Mouse (Mus musculus): ENCODE measurements around the gene Pi4ka.

The Pi4ka gene

DNA sequence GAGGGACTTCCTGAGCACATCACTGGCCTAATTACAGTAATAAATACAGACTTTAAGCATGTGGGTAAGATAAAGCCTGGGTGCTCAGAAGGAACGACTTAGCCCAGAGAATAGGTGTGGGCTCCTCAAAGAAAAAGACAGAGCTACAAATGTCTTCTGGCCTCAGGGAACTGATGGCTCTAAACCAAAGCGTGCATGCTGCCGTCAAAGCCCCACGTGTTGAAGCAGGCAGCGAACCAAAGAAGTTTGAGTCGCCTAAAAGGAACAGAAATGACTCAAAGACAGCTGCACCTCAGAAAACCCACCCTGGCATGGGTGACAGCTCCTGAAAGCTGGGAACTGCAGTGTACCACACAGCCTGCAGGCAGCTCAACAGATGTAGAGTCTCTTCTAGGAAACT lies 134.3 kb downstream of the Pi4ka start:
- H3K27me3 ChIP-seq (ENCODE audit: control insufficient read depth, insufficient read depth, low read length, poor library complexity, severe bottlenecking), result no peaks in the 10 kb centered on the region
- no peak for DNase-seq (ENCODE audit: low read depth, low spot score)
- H3K36me3 ChIP-seq (ENCODE audit: control insufficient read depth, insufficient read depth, low read length, poor library complexity, severe bottlenecking), result no peaks in the 10 kb centered on the region

DNA sequence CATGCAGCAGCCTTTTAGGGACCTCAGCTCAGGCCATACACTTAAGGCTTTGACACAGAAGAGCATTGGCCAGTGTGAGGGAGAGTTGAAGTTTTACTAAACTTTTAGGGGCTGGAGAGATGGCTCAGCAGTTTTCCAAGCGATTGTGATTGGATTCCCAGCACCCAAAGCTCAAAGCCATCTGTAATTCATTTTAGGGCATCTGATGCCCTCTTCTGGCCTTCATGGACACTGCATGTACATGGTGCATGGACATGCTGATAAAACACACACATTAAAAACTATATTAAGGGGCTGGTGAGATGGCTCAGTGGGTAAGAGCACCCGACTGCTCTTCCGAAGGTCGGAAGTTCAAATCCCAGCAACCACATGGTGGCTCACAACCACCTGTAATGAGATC lies 135.0 kb downstream of the Pi4ka start:
- no peaks in the 10 kb centered on the region for H3K27me3 ChIP-seq (ENCODE audit: control insufficient read depth, insufficient read depth, low read length, poor library complexity, severe bottlenecking)

DNA sequence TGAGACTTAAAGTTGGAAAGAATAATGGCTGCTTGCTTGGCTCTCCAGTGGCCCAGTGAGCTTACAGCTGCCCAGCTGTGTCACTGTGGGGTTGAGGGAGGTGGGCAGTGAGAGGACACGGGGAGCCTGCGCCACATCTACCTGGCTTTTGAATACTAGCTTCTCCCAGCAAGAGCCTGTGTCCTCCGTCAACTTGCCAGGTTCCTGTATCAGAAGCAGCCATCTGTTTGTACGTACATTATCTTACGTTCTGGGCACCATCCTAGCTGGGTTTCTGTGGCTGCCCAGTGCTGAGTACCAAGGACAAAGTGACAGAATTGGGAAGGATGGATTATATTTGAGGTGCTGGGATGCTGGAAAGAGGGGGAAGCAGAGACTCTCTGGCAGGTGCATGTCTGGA lies 136.2 kb downstream of the Pi4ka start:
- no peaks in the 10 kb centered on the region for H3K27me3 ChIP-seq (ENCODE audit: control insufficient read depth, insufficient read depth, low read length, poor library complexity, severe bottlenecking)
- DNase-seq (ENCODE audit: low read depth, low spot score), result no peak
- no peaks in the 10 kb centered on the region for H3K36me3 ChIP-seq (ENCODE audit: control insufficient read depth, insufficient read depth, low read length, poor library complexity, severe bottlenecking)

More for the DNA sequence above, 135.0 kb downstream of the Pi4ka start:
- no peaks in the 10 kb centered on the region for H3K36me3 ChIP-seq (ENCODE audit: control insufficient read depth, insufficient read depth, low read length, poor library complexity, severe bottlenecking)
- peak; percentile 51 for DNase-seq (ENCODE audit: low read depth, low spot score)

DNA sequence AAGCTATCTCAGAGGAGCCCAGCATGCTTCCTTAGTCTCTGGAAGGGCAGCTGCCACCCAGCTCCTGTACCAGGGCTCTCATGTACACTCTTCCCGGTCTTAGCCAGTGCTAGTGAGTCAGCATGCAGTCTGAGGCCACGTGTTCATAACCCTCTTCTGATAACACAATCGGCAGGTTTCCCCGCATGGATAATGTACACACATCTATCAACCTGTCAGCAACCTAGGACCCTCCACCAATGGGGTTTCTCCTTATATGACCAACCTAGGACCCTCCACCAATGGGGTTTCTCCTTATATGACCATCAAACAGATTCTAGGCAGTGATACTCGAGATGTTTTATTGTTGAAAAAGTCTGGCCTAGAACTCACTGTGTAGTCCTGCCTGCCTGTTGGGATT lies 138.2 kb downstream of the Pi4ka start:
- no peak for DNase-seq (ENCODE audit: low read depth, low spot score)
- Histone ChIP-seq H3K27me3 (ENCODE audit: control insufficient read depth, insufficient read depth, low read length, poor library complexity, severe bottlenecking) (no peaks in the 10 kb centered on the region), H3K36me3 (ENCODE audit: control insufficient read depth, insufficient read depth, low read length, poor library complexity, severe bottlenecking) (no peaks in the 10 kb centered on the region)

DNA sequence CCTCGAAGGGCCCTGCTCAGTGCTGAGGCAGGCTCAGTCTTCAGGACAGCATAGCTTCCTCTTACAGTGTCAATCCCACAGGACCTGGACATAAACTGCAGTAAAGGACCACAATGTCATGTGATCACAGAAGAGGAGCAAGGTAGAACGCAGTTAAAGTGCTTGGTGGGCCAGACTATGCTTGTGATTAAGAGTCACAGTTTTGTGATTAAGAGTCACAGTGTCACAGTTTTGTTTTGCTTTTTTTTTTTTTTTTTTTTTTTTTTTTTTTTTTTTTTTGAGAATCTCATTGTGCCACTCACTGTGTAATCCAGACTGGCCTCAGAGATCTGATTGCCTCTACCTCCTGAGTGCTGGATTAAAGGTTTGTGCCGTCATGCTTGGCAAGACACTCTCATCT lies 140.0 kb downstream of the Pi4ka start:
- no peaks in the 10 kb centered on the region for H3K36me3 ChIP-seq (ENCODE audit: control insufficient read depth, insufficient read depth, low read length, poor library complexity, severe bottlenecking)
- no peak for DNase-seq (ENCODE audit: low read depth, low spot score)
- no peaks in the 10 kb centered on the region for H3K27me3 ChIP-seq (ENCODE audit: control insufficient read depth, insufficient read depth, low read length, poor library complexity, severe bottlenecking)

DNA sequence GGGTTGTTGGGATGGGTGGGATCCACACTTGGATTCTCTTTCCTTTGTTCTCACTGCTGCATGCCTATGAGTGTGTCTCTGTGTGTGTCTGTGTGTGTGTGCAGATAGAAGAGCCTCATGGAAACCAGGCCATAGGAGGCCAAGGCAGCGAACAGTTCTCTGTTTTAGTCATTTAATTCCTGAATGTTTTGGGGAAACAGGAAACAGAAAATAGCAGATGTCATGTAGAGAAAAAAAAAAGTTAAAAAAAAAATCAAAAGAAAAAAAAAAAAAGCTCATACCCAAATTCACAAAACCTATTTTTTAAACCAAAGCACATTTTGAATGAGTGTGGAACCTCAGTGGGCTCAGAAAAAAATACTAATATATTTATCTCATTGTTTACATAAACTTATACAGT lies 144.8 kb downstream of the Pi4ka start:
- Histone ChIP-seq H3K27me3 (ENCODE audit: control insufficient read depth, insufficient read depth, low read length, poor library complexity, severe bottlenecking) (no peaks in the 10 kb centered on the region), H3K36me3 (ENCODE audit: control insufficient read depth, insufficient read depth, low read length, poor library complexity, severe bottlenecking) (no peaks in the 10 kb centered on the region)
- DNase-seq (ENCODE audit: low read depth, low spot score), result no peak

DNA sequence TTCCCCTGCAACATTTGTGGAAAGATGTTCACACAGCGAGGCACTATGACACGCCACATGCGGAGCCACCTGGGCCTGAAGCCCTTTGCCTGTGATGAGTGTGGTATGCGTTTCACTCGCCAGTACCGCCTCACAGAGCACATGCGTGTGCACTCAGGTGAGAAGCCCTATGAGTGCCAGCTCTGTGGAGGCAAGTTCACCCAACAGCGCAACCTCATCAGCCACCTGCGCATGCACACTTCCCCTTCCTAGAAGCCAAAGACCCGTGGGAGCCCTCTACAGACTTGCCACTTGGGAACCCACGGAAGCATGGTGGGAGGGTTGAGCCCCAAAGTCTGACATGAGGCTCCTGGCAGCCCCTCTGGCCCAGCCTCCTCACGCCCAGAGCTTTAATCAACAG lies 147.2 kb downstream of the Pi4ka start:
- Histone ChIP-seq H3K36me3 (ENCODE audit: control insufficient read depth, insufficient read depth, low read length, poor library complexity, severe bottlenecking) (no peaks in the 10 kb centered on the region), H3K27me3 (ENCODE audit: control insufficient read depth, insufficient read depth, low read length, poor library complexity, severe bottlenecking) (no peaks in the 10 kb centered on the region)
- DNase-seq (ENCODE audit: low read depth, low spot score), result peak; percentile 31

DNA sequence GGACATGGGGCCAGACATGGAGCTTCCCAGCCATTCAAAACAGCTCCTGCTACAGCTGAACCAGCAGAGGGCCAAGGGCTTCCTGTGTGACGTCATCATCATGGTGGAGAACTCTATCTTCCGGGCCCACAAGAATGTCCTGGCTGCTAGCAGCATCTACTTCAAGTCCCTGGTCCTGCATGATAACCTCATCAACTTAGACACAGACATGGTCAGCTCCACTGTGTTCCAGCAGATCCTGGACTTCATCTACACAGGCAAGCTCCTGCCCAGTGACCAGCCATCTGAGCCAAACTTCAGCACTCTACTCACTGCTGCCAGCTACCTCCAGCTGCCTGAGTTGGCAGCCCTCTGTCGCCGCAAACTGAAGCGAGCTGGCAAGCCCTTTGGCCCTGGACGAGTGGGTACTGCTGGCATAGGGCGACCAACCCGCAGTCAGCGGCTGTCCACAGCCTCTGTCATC lies 148.7 kb downstream of the Pi4ka start:
- no peak for DNase-seq (ENCODE audit: low read depth, low spot score)
- H3K27me3 ChIP-seq (ENCODE audit: control insufficient read depth, insufficient read depth, low read length, poor library complexity, severe bottlenecking), result no peaks in the 10 kb centered on the region
- H3K36me3 ChIP-seq (ENCODE audit: control insufficient read depth, insufficient read depth, low read length, poor library complexity, severe bottlenecking), result no peaks in the 10 kb centered on the region

DNA sequence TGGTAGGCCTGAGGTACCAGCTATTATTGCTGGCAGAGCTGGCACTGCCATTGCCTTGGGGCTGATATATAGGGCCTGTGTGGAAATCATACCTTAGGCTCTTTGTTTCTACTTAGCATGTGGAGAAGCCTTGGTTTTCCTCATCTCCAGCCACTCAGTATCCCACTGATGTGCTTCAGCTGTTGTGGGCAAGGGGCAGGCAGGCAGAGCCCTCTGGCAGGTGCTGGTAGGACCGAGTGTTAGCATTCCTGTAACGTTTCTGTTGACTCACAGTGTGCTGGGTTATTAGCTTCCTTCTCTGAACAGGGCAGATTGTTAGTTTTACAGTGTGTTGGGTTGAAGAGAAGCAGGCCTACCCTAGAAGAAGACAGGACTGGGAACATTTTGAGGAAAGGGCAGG lies 150.8 kb downstream of the Pi4ka start:
- Histone ChIP-seq H3K36me3 (ENCODE audit: control insufficient read depth, insufficient read depth, low read length, poor library complexity, severe bottlenecking) (no peaks in the 10 kb centered on the region), H3K27me3 (ENCODE audit: control insufficient read depth, insufficient read depth, low read length, poor library complexity, severe bottlenecking) (no peaks in the 10 kb centered on the region)
- DNase-seq (ENCODE audit: low read depth, low spot score), result no peak

DNA sequence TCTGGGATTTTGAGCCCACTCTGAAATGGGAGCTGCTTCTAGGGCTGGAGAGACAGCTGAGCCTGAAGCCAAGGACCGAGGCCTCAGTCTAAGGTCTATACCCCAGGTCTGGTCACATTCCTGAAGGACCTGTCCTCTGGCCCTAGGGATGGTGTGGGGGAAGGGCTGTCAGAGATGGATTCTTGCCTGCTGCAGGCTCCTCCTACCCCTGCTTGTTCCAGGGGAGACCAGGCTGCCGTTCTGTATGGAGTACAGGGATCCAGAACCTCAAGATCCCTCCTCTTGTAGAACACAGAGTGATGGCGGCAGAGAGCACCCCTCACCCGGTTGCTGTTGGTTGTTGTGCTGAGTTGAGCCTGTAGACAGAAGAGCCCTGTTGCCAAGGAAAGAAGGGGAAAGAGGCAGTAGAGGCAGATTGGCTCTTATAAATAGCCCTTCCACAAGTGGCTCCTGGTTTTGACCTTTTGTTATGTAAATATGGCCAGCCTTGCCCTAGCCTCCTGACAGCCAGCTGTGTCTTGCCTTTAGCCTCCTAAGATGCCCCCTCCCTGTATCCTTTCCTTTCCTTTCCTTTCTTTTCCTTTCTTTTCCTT lies 152.0 kb downstream of the Pi4ka start:
- H3K27me3 ChIP-seq (ENCODE audit: control insufficient read depth, insufficient read depth, low read length, poor library complexity, severe bottlenecking), result no peaks in the 10 kb centered on the region
- DNase-seq (ENCODE audit: low read depth, low spot score), result no peak
- H3K36me3 ChIP-seq (ENCODE audit: control insufficient read depth, insufficient read depth, low read length, poor library complexity, severe bottlenecking), result no peaks in the 10 kb centered on the region

DNA sequence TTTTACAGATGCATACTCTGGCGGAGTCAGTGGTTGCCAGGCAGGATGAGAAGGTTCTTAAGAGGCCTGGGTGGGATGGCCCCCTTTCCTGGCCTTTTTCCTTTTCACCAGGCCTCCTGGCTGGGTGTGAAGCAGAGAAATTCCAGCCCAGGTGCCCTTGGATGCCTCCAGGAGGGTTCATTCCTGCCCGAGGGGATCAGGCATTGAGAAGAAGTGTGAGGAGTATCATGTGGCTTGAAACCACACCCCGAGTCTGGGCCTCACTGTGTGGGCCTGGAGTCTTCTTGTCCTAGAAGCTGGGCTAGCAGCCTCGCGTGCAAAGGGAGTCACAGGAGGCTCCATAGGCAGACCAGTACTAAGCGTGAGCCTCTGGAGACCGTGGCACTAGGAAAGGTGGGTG lies 153.3 kb downstream of the Pi4ka start:
- DNase-seq (ENCODE audit: low read depth, low spot score), result no peak
- no peaks in the 10 kb centered on the region for H3K27me3 ChIP-seq (ENCODE audit: control insufficient read depth, insufficient read depth, low read length, poor library complexity, severe bottlenecking)
- no peaks in the 10 kb centered on the region for H3K36me3 ChIP-seq (ENCODE audit: control insufficient read depth, insufficient read depth, low read length, poor library complexity, severe bottlenecking)

DNA sequence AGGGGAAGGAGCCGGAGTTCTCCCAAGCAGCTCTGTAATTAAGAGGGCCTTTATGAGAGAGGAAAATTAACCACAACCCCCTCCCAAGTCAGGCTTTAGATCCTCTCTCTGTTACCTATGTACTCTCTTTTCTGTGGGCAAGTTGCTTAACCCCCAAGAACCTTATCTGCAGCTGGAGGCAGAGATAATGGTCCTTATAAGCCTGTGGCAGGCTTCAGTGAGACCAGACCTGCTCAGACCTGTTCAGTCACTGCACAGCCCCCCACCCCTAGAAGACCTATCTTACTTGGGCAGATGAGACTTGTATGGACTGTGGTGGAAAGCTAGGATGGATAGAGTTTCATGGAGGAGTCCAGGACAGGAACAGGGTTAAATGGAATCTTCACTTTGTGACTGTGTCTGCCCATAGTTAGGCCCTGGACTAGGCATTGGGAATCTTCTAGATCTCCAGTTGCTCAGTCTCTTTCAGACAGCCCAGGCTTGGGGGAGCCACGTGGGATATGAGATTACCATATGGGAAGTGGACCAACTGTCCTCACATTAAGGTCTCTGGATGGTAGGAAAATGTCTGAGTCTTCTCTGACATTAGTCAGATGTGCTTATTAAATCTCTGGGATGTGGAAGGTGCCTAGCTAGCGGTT lies 153.9 kb downstream of the Pi4ka start:
- DNase-seq (ENCODE audit: low read depth, low spot score), result no peak
- H3K36me3 ChIP-seq (ENCODE audit: control insufficient read depth, insufficient read depth, low read length, poor library complexity, severe bottlenecking), result no peaks in the 10 kb centered on the region

DNA sequence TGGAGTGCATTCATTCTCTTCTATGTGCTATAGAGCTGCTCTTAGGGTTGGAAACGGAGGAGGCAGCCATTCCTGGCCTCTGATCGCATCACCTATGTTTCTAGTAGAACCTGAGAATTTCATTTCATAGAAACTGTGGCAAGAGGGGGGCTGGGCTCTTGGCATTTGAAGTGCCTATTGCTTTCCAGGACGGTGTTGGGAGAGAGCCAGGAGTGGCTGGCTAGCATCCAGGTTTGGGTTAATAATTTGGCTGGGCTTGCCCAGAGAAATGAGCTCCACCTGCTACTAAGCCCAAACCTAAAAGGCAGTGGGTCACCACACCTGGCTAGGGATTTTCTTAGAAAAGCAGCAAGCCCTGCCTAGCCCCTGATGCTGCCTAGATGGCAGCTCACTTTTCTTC lies 154.6 kb downstream of the Pi4ka start:
- H3K36me3 ChIP-seq (ENCODE audit: control insufficient read depth, insufficient read depth, low read length, poor library complexity, severe bottlenecking), result no peaks in the 10 kb centered on the region
- no peak for DNase-seq (ENCODE audit: low read depth, low spot score)
- no peaks in the 10 kb centered on the region for H3K27me3 ChIP-seq (ENCODE audit: control insufficient read depth, insufficient read depth, low read length, poor library complexity, severe bottlenecking)

More for the DNA sequence above, 153.9 kb downstream of the Pi4ka start:
- H3K27me3 ChIP-seq (ENCODE audit: control insufficient read depth, insufficient read depth, low read length, poor library complexity, severe bottlenecking), result no peaks in the 10 kb centered on the region

DNA sequence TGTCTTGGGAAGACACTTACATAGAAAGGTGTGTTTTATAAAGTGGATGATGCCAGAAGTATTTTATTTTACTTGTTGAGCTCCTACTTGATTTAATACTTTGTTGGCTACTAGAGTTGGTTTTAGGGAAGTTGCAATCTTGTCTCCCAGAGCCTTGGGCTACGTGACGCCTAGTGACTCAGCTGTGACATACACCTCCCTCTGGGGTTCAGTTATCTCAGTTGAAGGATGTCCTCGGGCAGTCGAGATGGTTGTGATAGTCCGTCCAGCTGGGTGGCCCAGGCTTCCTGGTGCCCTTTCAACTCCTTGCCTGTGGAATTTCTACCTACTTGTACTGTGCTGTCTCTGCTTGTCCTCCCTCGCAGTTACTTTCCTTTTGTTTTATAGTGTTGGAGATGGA lies 157.0 kb downstream of the Pi4ka start:
- no peak for DNase-seq (ENCODE audit: low read depth, low spot score)
- Histone ChIP-seq H3K36me3 (ENCODE audit: control insufficient read depth, insufficient read depth, low read length, poor library complexity, severe bottlenecking) (no peaks in the 10 kb centered on the region), H3K27me3 (ENCODE audit: control insufficient read depth, insufficient read depth, low read length, poor library complexity, severe bottlenecking) (no peaks in the 10 kb centered on the region)

DNA sequence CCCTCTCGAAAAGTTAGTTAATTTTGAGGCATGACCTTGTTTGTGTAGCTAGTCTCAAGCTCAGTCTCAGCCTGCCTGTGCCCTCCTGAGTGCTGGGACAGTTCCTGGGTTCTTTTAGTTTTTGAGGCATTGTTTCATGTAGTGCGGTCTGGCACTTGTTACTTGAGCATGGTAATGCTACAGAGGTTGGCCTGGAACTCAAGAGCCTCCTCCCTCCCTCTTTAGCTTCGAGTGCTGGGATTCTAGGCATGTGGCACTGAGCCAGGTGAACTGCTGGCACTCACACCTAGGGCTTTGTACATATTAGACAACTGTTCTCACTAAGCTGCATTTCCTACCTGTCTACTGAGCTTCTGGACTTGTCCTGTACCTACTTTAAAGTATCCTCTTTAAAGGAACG lies 158.4 kb downstream of the Pi4ka start:
- H3K36me3 ChIP-seq (ENCODE audit: control insufficient read depth, insufficient read depth, low read length, poor library complexity, severe bottlenecking), result no peaks in the 10 kb centered on the region
- no peak for DNase-seq (ENCODE audit: low read depth, low spot score)
- H3K27me3 ChIP-seq (ENCODE audit: control insufficient read depth, insufficient read depth, low read length, poor library complexity, severe bottlenecking), result no peaks in the 10 kb centered on the region

DNA sequence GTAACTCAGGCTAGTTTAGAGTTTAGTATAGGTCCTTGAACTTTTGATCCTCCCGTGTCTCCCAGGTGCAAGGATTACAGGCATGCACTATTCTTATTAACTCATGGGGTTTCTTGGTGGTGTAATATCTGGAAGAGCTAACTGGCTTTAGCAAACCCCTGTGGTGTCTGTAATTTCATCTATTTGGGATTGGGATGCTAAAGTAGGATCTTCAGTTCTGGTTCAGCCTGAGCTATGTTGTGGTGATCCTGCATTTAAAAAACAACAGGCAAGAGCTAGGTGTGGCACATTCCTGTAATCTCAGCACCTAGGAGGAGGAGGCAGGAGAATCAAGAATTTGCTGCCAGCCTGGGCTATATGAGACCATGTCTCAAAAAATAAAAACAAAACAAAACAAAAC lies 161.1 kb downstream of the Pi4ka start:
- Histone ChIP-seq H3K27me3 (ENCODE audit: control insufficient read depth, insufficient read depth, low read length, poor library complexity, severe bottlenecking) (no peaks in the 10 kb centered on the region), H3K36me3 (ENCODE audit: control insufficient read depth, insufficient read depth, low read length, poor library complexity, severe bottlenecking) (no peaks in the 10 kb centered on the region)
- DNase-seq (ENCODE audit: low read depth, low spot score), result no peak

All from splenic B cell, adult 2 months (primary cell).